Mouse (Mus musculus): ENCODE data around the gene BC051142.
"Not testable (repeated sequence)": the region's sequence is repeated elsewhere in the genome, so short reads cannot be mapped to it uniquely, and the experiment has no call there.

The BC051142 gene

DNA sequence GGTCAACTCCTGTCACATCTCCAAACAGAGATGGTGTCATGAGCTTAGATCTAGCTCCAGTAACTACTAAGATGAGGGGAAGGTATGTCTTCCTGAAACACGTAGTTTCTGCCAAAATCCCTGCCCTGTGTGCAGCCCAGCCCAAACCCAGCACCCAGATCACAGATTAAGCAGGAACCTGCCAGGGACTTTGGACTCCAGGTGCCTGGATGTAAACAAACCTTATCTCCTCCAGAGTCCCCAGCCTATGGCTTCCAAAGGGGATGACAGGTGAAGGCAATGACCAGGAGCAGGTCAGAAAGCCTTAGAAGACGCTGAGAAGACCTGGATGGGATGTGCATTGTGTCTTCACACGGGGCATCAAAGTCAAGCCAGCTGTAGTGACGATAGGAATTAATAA, 99.1 kb downstream of the BC051142 start:
- DNase-seq (ENCODE audit: extremely low read depth, insufficient read length, low spot score): not testable (repeated sequence)

DNA sequence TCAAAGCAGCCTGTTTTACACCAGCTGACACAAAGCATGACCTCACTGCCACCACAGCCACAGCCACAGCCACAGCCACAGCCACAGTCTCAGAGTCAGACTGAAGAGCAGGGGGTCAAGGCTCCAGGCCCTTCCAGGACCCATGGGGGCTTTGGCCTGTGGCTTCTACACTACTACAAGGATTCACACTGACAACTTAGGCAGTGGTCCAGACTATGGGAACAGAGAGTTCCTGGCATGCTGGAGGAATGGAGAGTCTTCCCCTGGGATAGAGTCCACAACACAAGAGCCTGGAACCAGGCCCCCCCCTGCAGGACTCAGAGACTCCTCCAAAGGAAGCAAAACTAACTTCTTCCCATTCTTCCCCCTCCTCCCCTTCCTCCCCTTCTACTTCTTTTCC, 109.0 kb downstream of the BC051142 start:
- DNase-seq (ENCODE audit: extremely low read depth, insufficient read length, low spot score): no peak

All from 3134 (cell line).